Mouse (Mus musculus) limb, embryonic 13.5 days (tissue): Measurements from ENCODE around the gene BC030867. TPM values are rescaled to one million over a fixed set of nuclear protein-coding genes. Genes with fewer than 3 reads are reported as not detected.

Experiments used
- ATAC-seq: fragments of 200-750 bp; cut with Nextera tagmentation; 2 replicates; pipeline ENCODE4 v1.8.0; 2017; ENCODE audit warnings: low read depth, moderate number of reproducible peaks, moderate TSS enrichment; ENCODE audit not compliant: low FRiP score
- H3K27ac ChIP-seq: fragments of 300-500 bp; sonication (generic); 2 replicates; pipeline ENCODE4 v1.5.1; 2015; ENCODE audit warnings: inconsistent platforms, mild to moderate bottlenecking, moderate library complexity
- H3K27me3 ChIP-seq: fragments of 300-500 bp; sonication (generic); 2 replicates; pipeline ENCODE4 v1.6.1; 2015; ENCODE audit warnings: mild to moderate bottlenecking, inconsistent platforms
- H3K36me3 ChIP-seq: fragments of 300-500 bp; sonication (generic); 2 replicates; pipeline ENCODE4 v1.6.1; 2015; ENCODE audit warnings: inconsistent platforms, mild to moderate bottlenecking, moderate library complexity
- H3K4me1 ChIP-seq: fragments of 300-500 bp; sonication (generic); 2 replicates; pipeline ENCODE4 v1.6.1; 2015; ENCODE audit warnings: inconsistent platforms
- H3K4me2 ChIP-seq: fragments of 300-500 bp; sonication (generic); replicated peaks from 2 replicates; pipeline ENCODE4 v1.6.1; 2015; ENCODE audit warnings: inconsistent platforms, mild to moderate bottlenecking, moderate library complexity
- H3K4me3 ChIP-seq: fragments of 300-500 bp; sonication (generic); 2 replicates; pipeline ENCODE4 v1.5.1; 2015; ENCODE audit warnings: moderate library complexity, mild to moderate bottlenecking, inconsistent platforms
- H3K9ac ChIP-seq: fragments of 300-500 bp; sonication (generic); 2 replicates; pipeline ENCODE4 v1.6.1; 2015; ENCODE audit warnings: mild to moderate bottlenecking, inconsistent platforms
- H3K9me3 ChIP-seq: fragments of 300-500 bp; sonication (generic); 2 replicates; pipeline ENCODE4 v1.6.1; 2016; ENCODE audit warnings: inconsistent platforms
- WGBS: fragments of 180-500 bp; shearing (Covaris S2); methylation state at CpG from one replicate; pipeline ENCODE4 v1.1.7; 2015; 5-methylcytosine and 5-hydroxymethylcytosine counted together
- polyA plus RNA-seq: library from polyadenylated mRNA; unstranded; fragments of >200 nt; fragmentation: Nextera tagmentation; extraction: Ambion mirVana; gene quantifications from 2 replicates; pipeline ENCODE4 v1.2.1, GENCODE M21; 2015

Gene BC030867
- polyA plus RNA-seq, 1 experiment from 2014 or later = 16.1 TPM

DNA sequence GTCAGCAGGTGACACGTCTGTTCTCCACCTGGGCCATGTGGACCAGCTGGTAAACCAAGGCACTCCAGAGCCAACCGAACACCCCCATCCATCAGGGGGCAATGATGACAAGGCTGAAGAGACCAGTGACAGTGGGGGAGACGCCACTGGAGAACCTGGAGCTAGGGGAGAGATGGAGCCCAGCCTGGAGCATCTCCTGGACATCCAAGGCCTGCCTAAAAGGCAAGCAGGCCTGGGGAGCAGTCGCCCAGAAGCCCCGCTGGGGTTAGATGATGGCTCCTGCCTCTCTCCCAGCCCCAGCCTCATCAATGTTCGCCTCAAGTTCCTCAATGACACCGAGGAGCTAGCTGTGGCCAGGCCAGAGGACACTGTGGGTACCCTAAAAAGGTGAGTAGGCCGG, 38.8 kb downstream of the BC030867 start:
- Histone ChIP-seq H3K9ac (no peak overlapping the region), H3K9me3 (no peaks in the 10 kb centered on the region), H3K36me3 (peaks cover 51% of the 10 kb centered on the region), H3K27ac (no peak overlapping the region), H3K4me2 (no peak overlapping the region), H3K4me1 (peaks cover 16% of the 10 kb centered on the region), H3K27me3 (no peaks in the 10 kb centered on the region), H3K4me3 (no peak overlapping the region)
- WGBS = 86% methylated on average over 8 of the region's 8 CpGs
- ATAC-seq = no peak

DNA sequence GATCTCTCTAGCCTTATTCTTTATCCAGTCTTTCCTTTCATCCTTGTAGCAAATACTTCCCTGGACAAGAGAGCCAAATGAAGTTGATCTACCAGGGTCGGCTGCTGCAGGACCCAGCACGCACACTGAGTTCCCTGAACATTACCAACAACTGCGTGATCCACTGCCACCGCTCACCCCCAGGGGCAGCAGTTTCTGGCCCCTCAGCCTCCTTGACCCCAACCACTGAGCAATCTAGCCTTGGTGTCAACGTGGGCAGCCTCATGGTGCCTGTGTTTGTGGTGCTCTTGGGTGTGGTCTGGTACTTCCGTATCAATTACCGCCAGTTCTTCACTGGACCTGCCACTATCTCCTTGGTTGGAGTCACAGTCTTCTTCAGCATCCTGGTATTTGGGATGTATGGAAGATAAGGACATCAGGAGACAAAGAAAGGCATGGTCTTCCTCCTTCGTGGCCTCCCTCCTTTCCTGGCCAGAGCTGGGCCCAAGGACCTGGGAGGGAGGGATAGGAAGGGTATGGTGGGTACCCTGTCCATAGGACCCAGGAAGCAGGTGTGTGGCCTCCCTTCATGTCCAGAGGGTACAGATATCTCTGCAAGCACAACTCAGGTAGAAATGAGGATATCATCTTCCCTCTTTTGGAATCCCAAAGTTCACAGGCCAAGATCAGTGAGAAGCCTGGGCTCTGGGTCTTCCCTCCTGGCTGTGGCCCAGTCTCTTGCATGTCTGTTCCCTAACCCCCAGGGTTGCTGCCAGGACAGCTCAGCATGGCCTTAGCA, 39.5 kb downstream of the BC030867 start:
- no peak overlapping the region for H3K9ac ChIP-seq
- WGBS = 91% methylated on average over 8 of the region's 8 CpGs
- H3K27ac ChIP-seq = peak overlapping the region; percentile 22; the same call in 1 of the 2 replicates

DNA sequence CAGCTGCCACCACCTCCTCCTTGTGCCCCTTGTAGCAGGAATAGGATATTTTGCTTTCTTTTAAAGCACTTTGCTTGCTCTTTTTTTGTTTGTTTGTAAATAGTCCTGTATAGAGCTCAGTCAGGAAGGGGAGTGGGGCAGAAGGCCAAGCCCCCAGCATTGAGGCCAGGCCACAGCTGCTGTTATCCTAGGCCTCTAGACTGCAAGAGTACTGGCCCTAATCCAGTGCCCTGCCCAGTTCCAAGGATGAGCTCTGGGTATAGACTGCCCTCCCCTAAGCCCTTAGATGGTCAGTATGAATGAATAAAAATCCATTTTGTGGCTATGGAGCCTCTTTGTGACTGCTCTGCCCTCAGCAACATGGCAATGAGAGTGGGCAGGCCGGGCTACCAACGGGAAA, 40.2 kb downstream of the BC030867 start:
- no peak overlapping the region for H3K4me2 ChIP-seq
- 81% methylated on average over 2 of the region's 2 CpGs for WGBS
- H3K36me3 ChIP-seq = peaks cover 66% of the 10 kb centered on the region
- H3K9me3 ChIP-seq = no peaks in the 10 kb centered on the region
- no peak overlapping the region for H3K4me3 ChIP-seq
- no peaks in the 10 kb centered on the region for H3K27me3 ChIP-seq
- peaks cover 19% of the 10 kb centered on the region for H3K4me1 ChIP-seq
- H3K27ac ChIP-seq = peak overlapping the region; percentile 22; the same call in 1 of the 2 replicates
- H3K9ac ChIP-seq = no peak overlapping the region
- no peak for ATAC-seq

More for the DNA sequence above, 39.5 kb downstream of the BC030867 start:
- Histone ChIP-seq H3K4me2 (no peak overlapping the region), H3K36me3 (peaks cover 59% of the 10 kb centered on the region), H3K4me3 (no peak overlapping the region), H3K27me3 (no peaks in the 10 kb centered on the region), H3K9me3 (no peaks in the 10 kb centered on the region), H3K4me1 (peaks cover 16% of the 10 kb centered on the region)
- ATAC-seq = no peak

DNA sequence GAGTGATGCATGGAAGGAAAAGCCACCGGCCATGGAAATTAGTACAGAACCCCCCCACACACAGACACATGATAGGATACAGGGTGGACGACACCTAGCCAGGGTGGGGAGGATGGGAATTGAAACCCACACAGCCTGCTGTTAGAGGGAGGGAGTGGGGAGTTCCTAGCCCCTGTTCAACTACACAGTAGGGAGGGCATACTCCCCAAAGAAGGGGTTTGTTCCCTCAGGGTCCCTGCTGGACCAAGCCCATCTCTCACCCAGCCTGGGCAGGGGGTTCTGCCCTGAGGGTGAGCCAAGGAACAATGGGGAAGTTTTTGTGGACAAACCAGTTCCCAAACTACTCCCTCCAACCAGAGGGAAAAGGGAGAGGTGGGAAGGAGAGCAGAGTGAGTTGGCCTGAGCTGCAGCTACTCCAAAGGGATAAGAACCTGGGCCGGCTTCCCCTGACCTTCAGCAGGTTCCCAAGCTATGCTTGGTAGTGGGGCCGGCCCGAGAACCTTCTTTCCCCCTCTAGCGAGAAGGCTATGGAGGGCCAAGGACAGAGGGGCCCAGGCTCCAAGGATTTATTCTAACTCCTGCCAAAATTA, 40.9 kb downstream of the BC030867 start:
- Histone ChIP-seq H3K4me3 (no peak overlapping the region), H3K27me3 (no peaks in the 10 kb centered on the region), H3K27ac (peak overlapping the region; percentile 44; the same call in 1 of the 2 replicates), H3K4me2 (no peak overlapping the region), H3K36me3 (peaks cover 72% of the 10 kb centered on the region), H3K9me3 (no peaks in the 10 kb centered on the region), H3K9ac (0 out of 2 replicates have a peak overlapping the region, but pooled peaks have one; percentile 25), H3K4me1 (peaks cover 26% of the 10 kb centered on the region)
- no peak for ATAC-seq
- WGBS = 61% methylated on average over 6 of the region's 6 CpGs

DNA sequence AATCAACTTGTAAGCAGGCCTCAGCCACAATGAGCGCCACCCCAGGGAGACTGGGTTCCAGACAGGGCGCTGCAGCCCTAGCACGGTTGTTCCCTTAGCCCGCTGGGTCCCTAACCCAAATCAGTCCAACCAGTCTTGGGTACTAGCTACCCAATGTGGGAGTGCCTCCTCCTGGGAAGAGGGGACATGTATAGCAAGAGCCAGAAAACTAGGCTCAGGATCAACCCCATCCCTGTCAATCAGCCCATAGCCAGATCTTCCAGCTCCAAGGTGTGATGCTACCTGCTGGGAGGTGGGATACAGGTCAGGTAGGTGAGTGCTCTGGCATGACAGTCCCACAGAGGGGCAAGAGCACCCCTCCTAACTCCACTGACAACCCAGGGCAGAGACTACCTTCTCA, 41.5 kb downstream of the BC030867 start:
- Histone ChIP-seq H3K36me3 (peaks cover 74% of the 10 kb centered on the region), H3K27ac (no peak overlapping the region; the same call in 1 of the 2 replicates)
- WGBS = 85% methylated on average over 4 of the region's 4 CpGs

DNA sequence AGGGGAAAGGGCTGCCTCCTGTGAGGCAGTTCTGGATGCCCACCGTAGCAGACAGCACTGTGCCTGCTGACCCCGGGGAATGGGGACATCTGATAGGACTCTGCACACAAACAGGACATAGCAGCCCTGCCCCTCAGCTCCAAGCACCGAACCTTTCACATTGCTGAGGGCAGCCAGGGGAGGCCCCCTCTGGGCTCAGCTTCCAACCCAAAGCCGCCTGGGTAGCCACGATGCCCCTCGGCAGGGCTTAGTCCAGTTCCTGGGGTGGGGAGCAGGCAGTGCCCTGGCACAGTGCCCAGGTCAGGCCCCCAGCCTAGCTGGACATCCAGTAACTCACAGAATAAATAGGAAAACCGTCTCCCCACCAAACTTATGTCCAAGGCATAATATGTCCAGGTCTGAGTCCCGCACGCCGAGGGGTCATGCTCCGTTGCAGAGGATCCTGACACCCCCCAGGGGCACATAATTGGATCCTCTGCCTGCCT, 42.4 kb downstream of the BC030867 start:
- ATAC-seq = no peak
- no peak overlapping the region for H3K4me3 ChIP-seq
- peaks cover 74% of the 10 kb centered on the region for H3K36me3 ChIP-seq
- H3K27ac ChIP-seq = no peak overlapping the region
- H3K9ac ChIP-seq = peak overlapping the region; percentile 1; the same call in 1 of the 2 replicates
- no peaks in the 10 kb centered on the region for H3K27me3 ChIP-seq
- no peak overlapping the region for H3K4me2 ChIP-seq
- H3K4me1 ChIP-seq = peaks cover 29% of the 10 kb centered on the region
- no peaks in the 10 kb centered on the region for H3K9me3 ChIP-seq
- WGBS = 89% methylated on average over 11 of the region's 11 CpGs

More for the DNA sequence above, 41.5 kb downstream of the BC030867 start:
- H3K4me1 ChIP-seq = peaks cover 31% of the 10 kb centered on the region
- no peaks in the 10 kb centered on the region for H3K27me3 ChIP-seq
- ATAC-seq = no peak
- no peak overlapping the region for H3K4me3 ChIP-seq
- no peaks in the 10 kb centered on the region for H3K9me3 ChIP-seq
- no peak overlapping the region for H3K9ac ChIP-seq
- H3K4me2 ChIP-seq = no peak overlapping the region

DNA sequence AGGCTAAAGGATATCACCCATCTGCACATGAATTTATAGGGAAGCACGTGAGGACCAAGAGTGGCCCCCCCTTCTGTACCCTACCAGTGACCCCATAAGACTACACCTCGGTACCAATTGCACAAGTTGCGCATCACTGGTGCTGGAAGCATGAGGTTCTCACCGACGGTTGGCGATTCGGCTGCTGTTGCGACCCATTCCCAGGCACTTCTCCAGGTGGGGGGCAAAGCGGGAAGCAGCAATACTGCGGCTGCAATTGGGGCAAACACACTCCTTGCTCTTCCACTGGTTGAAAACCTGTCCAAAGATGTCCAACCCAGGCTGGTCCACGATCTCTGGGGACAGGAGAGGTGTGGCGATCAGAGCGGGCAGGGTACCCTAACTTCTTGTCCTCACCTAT, 45.3 kb downstream of the BC030867 start:
- Histone ChIP-seq H3K27me3 (no peaks in the 10 kb centered on the region), H3K4me3 (no peak overlapping the region), H3K9me3 (no peaks in the 10 kb centered on the region), H3K36me3 (peaks cover 55% of the 10 kb centered on the region), H3K27ac (no peak overlapping the region), H3K4me1 (peaks cover 30% of the 10 kb centered on the region), H3K9ac (peak overlapping the region; percentile 95), H3K4me2 (peak overlapping the region; percentile 94)
- 94% methylated on average over 13 of the region's 13 CpGs for WGBS
- ATAC-seq = no peak

DNA sequence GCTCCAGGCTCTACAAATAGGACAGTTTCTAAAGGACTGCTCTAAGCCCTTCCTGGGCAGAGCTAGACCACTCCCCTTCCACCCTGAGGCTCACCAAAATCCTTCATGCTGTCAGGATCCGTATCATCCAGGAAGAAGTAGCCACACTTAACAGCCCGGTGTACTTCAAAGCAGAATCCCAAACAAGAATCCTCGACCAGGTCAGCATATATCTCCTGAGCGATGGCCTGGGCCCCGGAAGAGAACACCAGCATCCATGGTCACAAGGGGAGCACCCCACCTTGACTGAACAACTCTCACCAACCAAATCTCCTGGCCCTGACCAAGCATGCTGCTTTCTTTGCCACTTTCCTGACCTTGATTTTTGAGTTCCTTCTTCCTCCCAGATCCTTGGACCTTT, 45.7 kb downstream of the BC030867 start:
- Histone ChIP-seq H3K27me3 (no peaks in the 10 kb centered on the region), H3K9ac (peak overlapping the region; percentile 95), H3K4me3 (peak overlapping the region; percentile 89), H3K4me2 (peak overlapping the region; percentile 94), H3K9me3 (no peaks in the 10 kb centered on the region), H3K4me1 (peaks cover 30% of the 10 kb centered on the region), H3K36me3 (peaks cover 52% of the 10 kb centered on the region), H3K27ac (0 out of 2 replicates have a peak overlapping the region, but pooled peaks have one; percentile 99)
- no peak for ATAC-seq
- 81% methylated on average over 5 of the region's 5 CpGs for WGBS

DNA sequence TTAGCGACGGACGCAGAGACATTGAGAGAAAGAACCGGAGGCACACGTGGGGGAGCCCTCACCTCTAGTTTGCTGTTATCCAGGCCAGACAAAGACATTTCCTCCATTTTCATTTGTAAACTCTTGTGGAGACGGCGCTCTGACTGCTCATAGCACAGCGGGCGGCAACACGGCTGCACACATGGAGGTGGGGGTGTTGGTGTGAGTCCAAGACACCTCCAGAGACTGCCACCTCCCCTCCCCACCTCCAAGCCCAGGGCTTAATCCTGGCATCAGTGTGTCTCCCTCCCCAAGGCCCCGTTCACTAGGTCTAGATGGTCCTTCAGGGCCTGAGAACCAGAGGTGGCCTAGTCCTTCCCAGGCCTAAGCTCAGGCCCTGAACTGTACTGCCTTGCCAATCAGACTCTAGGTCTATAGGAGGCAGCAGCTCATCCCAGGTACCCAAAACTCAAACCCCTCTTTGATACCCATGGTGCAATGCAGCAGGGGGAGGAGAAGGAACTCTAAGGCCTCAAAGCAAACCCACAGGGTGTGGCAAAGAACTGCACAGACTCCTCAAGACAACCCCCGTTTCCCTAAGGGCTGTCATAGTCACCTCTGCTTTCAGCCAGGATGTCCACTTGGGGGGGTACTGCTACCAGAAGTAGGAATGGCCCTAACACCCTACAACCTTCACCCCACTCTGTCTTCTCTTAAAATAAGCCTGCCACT, 46.4 kb downstream of the BC030867 start:
- no peak for ATAC-seq
- peak overlapping the region; percentile 99 for H3K27ac ChIP-seq
- H3K4me3 ChIP-seq = peak overlapping the region; percentile 89
- peaks cover 28% of the 10 kb centered on the region for H3K4me1 ChIP-seq
- H3K9me3 ChIP-seq = no peaks in the 10 kb centered on the region
- no peaks in the 10 kb centered on the region for H3K27me3 ChIP-seq
- peaks cover 47% of the 10 kb centered on the region for H3K36me3 ChIP-seq
- peak overlapping the region; percentile 94 for H3K4me2 ChIP-seq
- WGBS = 65% methylated on average over 12 of the region's 12 CpGs
- peak overlapping the region; percentile 95 for H3K9ac ChIP-seq

DNA sequence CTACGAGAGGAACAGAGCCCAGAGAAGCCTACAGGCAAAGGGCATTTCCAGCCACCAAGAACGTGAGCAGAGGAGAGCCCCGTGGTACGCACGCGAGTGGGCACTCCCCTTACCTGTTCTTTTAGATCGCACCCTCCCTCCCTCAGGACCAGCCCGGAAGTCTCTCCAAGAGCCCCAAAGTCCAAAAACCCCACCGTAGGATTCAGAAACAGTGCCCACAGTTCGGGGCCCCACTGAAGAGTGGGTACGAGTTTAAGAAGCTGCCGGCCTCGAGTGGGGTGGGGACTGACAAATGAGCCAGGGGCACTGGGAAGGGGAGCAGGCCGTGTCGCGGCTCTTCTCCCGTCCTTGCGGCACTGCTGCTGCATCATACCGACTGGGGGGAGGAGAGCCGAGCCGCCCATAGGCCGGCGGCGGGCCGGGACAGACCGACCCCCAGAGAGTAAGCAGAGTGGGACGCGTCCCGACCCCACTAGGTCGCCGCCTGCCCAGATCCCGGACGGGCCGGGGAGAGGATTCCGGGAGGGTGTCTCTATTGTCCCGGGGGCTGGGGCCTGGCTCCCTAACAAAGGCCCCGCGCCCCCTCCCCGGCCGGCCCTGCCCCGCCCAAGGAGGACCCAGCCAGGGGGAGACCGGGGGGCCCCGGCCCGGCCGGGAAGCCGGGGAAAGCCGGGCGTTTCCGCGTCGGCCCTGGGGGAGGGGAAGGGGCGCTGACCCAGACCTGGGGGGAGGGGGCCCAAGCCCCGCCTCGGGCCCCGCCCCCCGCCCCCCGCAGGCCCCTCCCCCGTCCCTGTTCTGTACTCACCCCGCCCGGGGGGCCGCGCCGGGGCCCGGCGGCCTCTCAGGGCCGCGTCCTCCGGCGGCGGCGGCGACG, 47.2 kb downstream of the BC030867 start:
- WGBS = under 1% methylated on average over 39 of the region's 73 CpGs
- Histone ChIP-seq H3K4me3 (peak overlapping the region; percentile 89), H3K4me2 (peak overlapping the region; percentile 94), H3K27me3 (no peaks in the 10 kb centered on the region), H3K9me3 (no peaks in the 10 kb centered on the region), H3K4me1 (peaks cover 28% of the 10 kb centered on the region), H3K9ac (peak overlapping the region; percentile 95), H3K36me3 (peaks cover 39% of the 10 kb centered on the region), H3K27ac (peak overlapping the region; percentile 99)
- ATAC-seq = peak; percentile 21
